8 mouse cellular contexts compared by ENCODE assay signal in genomic region chr7:75639541-75639940, GRCm38 (mm10).
DNase-seq lines count a peak whose midpoint lies in the region; ATAC-seq and TF ChIP-seq lines count a peak whose summit lies in the region.

No protein-coding gene starts in this region.

- H3K4me2 ChIP-seq in kidney, embryonic 16.5 days (replicated peaks; ENCODE audit: low read depth, low read length) = no peak overlapping the region
- no peak overlapping the region for H3K4me2 ChIP-seq in forebrain, embryonic 12.5 days

- ATAC-seq in kidney, embryonic 16.5 days (ENCODE audit: low FRiP score, low TSS enrichment) = no peak; the same call in 1 of the 2 replicates
- 0 out of 2 replicates have a peak, but pooled peaks have one; percentile 39 for ATAC-seq in forebrain, embryonic 12.5 days (ENCODE audit: low FRiP score)
- ATAC-seq in inflammation-experienced regulatory T-cells, adult 6 months = peak; percentile 63

- H3K9me3 ChIP-seq in kidney, embryonic 16.5 days (ENCODE audit: low read length) = no peaks in the 10 kb centered on the region
- H3K9me3 ChIP-seq in forebrain, embryonic 12.5 days = no peaks in the 10 kb centered on the region

- WGBS in kidney, embryonic 16.5 days = 29% methylated on average over 3 of the region's 3 CpGs
- WGBS in forebrain, embryonic 12.5 days = 18% methylated on average over 3 of the region's 3 CpGs

- no peaks in the 10 kb centered on the region for H3K27me3 ChIP-seq in kidney, embryonic 16.5 days (ENCODE audit: insufficient read depth, low read length)
- H3K27me3 ChIP-seq in forebrain, embryonic 12.5 days = no peaks in the 10 kb centered on the region

- peak; percentile 62 for DNase-seq in kidney, adult 11 months
- DNase-seq in brain, embryonic 14.5 days (ENCODE audit: low read depth) = peak; percentile 83
- peak; percentile 63 to 81 for DNase-seq in left cerebral cortex, postnatal 14 days (ENCODE audit: low spot score in 2 of 2)
- peak; percentile 72 for DNase-seq in mesoderm, embryonic 11.5 days (ENCODE audit: low read depth, low spot score)
- peak; percentile 75 to 92 for DNase-seq in spleen, postnatal 4 days (ENCODE audit: low spot score in 2 of 2)

- H3K4me1 ChIP-seq in kidney, embryonic 16.5 days (ENCODE audit: insufficient read depth, low read length) = peaks cover 36% of the 10 kb centered on the region
- H3K4me1 ChIP-seq in forebrain, embryonic 12.5 days = peaks cover 21% of the 10 kb centered on the region

- no peak overlapping the region for H3K9ac ChIP-seq in kidney, embryonic 16.5 days (replicated peaks; ENCODE audit: low read length)
- no peak overlapping the region for H3K9ac ChIP-seq in forebrain, embryonic 12.5 days

- TF ChIP-seq CTCF in brain, embryonic 14.5 days (IDR thresholded peaks at IDR 0.05; ENCODE audit: borderline replicate concordance, extremely low read depth, insufficient read depth, insufficient read length) = peak; percentile 69

- H3K27ac ChIP-seq in kidney, embryonic 16.5 days (ENCODE audit: low read length) = no peak overlapping the region
- no peak overlapping the region for H3K27ac ChIP-seq in forebrain, embryonic 12.5 days

- H3K36me3 ChIP-seq in kidney, embryonic 16.5 days (ENCODE audit: insufficient read depth, low read length) = no peaks in the 10 kb centered on the region
- no peaks in the 10 kb centered on the region for H3K36me3 ChIP-seq in forebrain, embryonic 12.5 days (replicated peaks)

- H3K4me3 ChIP-seq in kidney, embryonic 16.5 days (ENCODE audit: low read length) = no peak overlapping the region
- H3K4me3 ChIP-seq in forebrain, embryonic 12.5 days (replicated peaks) = no peak overlapping the region

- TF ChIP-seq POLR2A in brain, embryonic 14.5 days (IDR thresholded peaks at IDR 0.05; ENCODE audit: borderline replicate concordance, extremely low read depth, insufficient read depth, insufficient read length, poor library complexity, severe bottlenecking) = no peak

- intact Hi-C loops in left cerebral cortex, postnatal 14 days (cut with DNase I) = loop anchor here (5.0 kb wide), 1 partner anchor 98 kb away; no protein-coding TSS in a partner anchor
